Mouse (Mus musculus) retina, postnatal 1 day (tissue): Measurements from ENCODE around the gene Rho.

Experiments
- DNase-seq: peaks from one replicate; pipeline ENCODE4 v3.0.0-alpha.2; 2012

Gene Rho

DNA sequence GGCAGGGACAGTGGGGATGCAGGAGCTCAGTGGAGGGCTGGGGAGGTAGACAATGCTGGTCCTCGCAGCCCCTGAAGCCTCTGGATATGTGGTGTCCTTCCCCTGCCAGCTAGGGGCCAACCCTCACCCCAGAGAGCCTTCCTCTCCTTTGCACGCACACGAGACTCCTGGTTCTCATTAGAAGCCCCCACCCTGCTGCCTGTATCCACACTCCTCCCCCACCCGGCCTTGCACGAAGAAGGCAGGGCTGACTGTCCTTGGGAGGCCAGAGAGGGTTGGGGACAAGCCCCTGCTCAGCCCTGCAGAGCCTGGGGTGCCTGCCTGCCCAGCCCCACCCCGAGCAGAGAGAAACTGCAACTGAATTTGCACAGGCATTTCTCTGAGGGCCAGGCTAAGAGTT is 26.1 kb downstream of the Rho start:
- no peak for DNase-seq

DNA sequence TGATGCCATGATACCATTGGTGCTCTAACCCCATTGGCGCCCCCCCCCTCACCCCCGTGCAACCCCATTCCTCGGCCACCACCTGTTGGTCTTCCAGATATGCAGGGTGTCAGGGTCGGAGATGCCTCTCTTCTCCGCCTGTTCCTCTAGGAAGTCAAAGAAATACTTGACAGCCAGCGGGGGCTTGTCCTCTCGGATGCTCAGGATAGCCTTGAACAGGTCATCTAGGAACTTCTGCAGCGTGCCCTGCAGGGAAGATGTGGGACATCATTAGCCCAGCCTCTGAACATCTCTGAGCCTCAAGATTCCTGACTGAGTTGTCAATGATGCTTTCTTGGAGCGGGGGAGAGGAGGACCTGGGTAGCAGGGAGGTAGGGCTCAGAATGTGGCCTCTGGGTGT is 26.9 kb downstream of the Rho start:
- no peak for DNase-seq

DNA sequence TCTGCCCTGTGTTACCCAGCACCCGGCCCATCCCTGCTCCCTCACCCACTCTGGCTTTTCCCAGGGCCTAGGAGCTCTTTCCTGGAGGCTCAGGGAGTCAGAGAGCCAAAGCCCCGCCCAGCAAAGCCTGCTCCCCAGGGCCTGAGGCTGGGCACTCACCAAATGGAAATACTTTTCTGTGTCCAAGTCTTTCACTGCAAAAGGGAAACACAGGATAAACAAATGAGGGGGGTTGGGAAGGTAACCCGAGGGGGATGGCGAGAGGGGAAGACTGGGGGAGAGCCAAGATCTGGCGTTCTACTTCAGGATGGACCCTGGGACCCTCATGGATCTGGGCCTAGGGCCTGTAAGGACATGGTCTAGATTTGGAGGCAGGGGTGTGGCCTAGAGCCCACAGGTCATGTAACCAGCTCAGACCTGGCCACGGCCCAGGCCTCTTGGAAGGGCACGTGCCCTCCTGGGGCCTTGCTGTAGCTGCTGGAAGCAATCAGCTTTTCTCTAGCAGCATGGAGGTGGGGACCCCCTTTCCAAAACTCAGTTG is 27.7 kb downstream of the Rho start:
- no peak for DNase-seq

DNA sequence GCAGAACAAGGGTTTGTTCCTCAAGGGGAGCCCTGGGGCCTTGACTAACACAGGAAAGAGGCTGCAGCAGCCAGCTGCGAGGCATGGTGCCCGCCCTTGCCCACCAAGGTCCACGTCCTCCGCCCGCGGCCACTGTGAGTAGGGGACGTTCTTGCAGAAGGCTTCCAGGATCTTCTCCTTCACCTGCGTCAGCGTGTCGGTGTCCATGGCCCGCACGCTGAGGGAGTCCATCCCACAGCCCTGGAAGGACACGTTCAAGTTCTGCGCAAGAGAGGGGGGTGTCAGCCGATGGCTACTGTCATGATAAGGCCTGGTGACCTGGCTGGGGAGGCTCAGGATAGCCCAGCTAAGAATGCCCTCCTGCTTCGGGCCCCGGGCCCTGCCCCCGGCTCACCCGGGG is 28.8 kb downstream of the Rho start:
- no peak for DNase-seq

DNA sequence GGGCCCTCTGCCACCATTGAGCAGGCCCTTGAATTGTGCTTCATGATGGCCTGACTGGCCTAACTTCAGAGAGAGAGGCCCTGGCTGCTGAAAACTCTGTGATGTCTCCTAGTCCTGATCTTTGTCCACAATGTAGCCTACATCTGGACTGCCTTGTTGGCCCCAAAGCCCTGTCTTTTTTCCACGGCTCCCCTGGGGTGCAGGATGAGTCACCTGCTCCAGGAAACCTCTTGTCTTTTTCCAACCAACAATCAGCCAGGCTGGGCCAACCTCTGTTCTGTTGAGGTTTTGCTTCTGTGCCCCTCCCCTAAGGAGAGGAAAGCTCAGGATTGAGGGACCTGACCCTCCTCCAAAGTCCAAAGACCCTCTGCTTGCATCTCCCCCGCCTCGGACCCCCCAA is 30.2 kb downstream of the Rho start:
- no peak for DNase-seq

DNA sequence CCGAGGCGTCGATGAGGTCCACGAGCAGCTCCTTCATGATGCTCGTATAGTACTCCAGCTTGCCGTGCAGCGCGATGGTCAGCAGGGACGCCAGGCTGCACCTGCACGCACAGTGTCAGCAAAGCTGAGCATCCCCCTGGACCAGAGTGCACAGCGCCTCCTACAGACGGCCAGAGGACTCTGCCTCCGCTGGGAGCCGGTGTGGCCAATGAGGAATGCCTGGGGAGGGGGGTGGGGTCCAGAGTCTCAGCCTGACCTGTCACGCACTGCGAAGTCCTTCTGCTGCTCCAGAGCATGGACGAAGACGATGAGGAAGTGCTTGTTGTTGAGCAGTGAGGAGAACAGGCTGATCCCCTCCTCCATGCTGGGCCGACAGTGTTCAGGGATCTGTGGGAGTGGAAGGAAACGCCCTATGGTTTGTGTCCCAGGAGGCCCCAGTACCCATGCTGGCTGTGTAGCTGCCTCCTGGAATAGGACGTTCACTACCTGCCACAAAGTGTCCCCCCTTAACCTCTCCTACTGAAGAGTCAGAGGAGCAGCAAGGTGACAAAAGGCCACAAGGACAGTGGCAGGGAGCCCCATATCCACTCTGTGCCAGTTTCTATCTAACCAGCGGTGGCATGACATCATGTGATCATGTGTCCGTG is 31.0 kb downstream of the Rho start:
- DNase-seq: peak; percentile 48

DNA sequence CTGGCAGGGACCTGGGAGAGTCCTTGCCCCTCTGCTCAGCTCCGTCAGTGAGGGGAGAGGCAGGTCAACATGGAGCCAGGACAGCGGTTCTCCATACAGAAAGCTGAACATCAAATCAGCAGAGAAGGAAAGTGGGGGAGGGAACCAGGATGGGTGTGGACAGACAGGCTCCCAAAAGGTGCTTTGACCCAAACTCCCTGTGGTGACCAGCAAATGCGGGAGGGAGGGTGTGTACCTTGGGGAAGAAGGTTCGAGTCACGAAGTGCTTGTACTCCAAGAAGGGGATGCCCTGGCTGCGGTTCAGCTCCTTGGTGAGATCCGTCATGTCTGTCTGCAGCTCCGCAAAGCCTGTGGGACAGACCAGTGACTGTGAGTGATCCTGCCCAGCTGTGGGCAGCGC is 32.1 kb downstream of the Rho start:
- no peak for DNase-seq

DNA sequence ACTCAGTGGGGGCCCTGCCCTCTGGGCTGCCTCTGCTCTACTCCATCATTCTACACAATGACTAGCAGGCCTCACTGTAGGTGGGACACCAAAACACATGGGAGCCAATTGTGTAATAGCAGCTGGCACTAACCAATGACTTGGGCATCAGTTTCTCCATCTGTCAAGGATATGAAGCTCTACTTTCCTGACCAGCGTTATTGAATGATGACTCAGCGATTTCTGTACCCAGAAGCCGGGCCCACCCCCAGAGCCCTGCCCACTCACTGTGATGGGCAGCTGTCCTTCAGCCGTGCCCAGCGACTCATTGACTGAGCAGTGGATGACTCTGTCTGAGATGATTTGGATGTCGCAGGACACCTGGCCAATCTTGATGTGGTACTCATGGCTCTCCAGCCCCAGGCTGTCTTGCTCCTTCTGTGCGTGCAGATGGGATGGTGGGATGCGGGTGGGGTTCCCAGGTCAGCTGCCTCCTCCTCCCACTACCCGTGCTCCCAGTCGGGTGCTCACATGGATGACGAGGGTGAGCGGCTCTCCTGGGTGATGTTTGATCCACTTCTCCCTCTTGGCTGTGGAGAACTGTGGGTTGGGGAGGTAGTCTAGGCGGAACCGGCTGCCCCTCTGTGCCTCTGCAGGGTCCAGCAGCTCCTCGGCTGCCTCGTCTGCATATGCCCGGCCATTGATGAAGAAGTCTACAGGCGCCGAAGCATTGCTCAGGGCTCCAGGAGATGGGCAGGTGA is 34.8 kb downstream of the Rho start:
- no peak for DNase-seq

DNA sequence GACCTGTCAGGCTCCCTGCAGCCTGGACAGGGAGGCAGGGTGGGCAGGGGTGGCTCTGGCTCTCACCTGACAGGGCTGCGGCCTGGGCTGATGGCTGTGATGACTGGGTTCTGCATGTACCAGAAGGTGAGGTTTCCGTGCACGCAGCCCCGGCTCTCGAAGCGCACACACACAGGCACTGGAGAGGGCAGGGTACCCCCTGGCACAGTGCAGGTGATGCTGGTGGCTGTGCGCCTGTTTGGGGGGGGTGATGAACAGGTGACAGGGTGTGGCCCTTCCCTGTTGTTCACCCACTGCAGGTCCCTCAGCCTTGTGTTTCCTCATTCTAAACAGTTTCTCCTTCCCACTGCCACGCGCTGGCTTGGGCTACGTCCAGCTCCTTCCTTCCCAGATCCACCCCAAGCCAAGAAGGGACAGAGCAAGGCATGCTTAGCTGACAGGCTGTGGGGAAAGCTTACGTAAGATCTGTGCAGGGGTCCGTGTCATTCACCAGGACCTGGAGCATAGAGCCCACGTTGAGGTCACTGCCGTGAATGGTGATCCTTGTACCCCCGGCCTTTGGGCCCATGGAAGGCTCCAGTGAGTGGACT is 35.8 kb downstream of the Rho start:
- no peak for DNase-seq

DNA sequence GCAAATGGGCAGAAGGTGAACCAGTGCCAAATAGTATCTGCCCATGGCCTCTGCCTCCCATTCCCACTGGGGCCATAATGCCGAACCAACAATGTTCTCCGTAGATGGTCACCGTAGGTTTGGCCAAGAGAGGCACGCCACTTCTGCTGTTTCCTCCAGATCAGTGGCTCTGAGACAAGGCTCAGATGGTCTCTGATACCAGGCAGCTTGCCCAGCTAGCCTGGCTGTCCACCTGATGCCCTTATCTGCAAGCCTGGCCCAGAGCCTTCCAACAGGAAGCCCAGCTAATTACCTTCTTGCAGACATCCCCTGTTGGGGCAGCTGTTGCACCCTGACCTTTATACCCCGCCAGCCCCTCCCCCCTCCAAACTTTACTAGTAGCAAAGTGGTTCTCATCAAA is 36.5 kb downstream of the Rho start:
- no peak for DNase-seq

DNA sequence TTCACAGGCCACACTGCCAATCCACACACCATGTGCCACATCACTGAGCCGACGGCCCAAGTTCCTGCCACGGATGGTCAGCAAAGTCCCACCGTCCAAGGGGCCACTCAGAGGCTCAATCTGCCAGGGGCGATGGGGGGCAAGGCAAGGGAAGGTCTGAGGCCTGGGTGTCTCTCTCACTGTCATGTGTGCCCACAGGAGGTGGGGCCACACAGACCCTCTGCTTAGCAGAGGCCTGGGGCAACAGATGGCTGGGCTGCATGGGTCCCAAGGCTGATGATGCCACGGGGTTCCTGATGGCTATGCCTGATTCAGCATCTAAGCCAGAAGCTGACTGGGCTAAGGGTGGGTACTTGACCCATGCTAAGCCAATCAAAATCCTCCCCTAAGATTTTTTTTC is 37.2 kb downstream of the Rho start:
- peak; percentile 80 for DNase-seq

DNA sequence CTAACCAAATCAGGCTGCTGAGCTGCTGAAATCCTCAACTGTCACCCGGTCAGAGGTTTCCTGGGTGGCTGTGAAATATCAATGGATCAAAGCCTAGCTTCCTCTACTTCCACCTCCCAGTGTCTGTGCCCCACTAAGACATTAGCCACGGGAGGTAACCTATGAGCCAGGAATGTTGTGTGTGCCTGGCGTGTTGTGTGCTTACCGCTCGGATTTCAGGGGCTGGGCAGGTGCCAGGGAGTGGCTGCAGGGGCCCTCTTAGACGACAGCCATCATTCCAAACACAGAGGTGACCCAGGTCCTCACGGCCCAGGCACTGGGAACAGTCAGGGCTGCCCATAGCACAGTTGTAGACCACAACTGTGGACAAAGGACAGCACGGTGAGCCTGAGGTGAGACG is 37.6 kb downstream of the Rho start:
- no peak for DNase-seq

DNA sequence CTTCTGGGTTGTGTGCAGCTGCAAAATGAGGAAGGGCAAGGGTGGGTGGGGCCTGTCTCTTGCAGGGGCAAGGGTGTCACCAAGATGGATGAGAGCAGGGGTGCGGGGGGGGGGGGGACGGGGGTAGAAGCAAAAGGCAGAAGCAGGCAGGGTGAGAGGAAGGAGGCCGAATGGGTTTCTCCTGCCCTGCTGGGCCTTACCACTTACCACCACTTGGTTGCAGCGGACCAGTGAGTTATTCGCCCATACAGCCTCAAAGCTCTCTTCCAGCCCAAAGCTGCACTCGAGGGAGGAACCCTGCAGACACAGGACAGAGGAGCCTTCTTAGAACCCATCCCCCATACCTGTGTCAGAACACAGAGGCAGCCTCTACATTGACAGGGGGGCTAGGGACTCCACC is 38.4 kb downstream of the Rho start:
- no peak for DNase-seq

DNA sequence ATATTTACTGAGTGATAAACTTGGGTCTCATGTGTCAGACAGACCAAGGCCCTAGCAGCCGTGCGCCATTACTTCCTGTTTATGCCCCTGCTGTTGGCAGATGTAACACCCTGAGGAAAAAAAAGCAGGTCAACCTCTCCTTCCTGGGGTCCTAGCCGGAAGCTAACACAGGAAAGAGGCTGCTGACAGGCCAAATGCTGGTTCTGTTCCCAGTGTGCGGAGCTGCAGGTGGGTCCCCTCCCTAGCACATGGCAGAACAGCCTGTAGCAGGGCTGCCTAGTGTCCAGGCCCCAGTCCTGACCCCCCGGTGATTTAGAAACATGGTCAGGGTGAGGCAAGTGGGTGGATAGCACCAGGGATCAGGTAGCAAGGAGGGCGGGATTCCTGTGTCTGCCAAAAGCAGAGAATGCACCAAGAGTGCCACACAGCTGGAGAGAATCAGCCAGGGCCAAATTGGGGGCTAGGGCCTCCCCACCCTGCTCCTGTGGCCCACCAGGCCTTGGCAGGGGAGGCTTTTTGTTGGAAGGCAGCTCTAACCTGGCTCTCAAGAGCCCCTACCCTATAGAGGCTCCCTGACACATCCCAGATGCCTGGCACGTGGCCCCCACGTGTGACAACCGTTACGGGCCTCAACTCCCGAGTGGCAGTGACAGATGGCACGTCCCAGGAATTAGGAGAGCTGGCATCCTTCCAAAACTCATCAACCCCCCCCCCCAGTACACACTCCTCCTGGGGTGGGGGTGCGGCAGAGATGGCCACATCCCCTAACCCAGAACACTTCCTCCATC is 39.9 kb downstream of the Rho start:
- peak; percentile 75 for DNase-seq

DNA sequence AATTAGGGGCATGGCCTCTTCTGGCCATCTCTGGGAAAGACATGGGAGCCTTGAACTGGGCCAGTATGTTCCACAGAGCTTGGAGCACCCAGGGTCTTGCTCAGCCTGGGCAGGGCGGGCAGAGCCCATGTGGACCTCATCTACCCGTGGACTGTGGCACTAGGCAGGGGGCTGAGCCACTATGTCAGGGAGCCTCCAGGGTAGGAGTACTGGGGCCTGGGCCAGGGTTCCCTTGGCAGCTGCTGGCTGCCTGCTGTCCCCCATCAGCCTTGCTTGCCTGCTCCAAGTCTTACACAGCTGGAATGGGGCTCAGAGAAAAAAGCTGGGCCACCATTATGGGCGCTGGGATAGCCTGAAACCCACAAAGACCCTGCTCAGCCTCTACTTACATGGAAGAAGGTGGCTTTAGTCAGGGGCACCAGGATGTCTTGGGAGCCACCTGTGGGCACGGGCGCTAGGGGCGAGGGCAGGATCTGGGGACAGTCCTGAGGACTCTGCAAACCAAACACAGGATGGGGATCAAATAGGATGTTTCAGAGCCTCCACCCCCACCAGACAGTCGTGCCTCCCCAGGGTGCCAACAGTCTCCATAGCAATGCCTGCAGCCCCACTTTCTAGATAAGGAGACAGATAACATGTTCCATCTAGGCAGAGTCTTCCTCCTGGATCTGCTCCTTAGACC is 40.7 kb downstream of the Rho start:
- no peak for DNase-seq

DNA sequence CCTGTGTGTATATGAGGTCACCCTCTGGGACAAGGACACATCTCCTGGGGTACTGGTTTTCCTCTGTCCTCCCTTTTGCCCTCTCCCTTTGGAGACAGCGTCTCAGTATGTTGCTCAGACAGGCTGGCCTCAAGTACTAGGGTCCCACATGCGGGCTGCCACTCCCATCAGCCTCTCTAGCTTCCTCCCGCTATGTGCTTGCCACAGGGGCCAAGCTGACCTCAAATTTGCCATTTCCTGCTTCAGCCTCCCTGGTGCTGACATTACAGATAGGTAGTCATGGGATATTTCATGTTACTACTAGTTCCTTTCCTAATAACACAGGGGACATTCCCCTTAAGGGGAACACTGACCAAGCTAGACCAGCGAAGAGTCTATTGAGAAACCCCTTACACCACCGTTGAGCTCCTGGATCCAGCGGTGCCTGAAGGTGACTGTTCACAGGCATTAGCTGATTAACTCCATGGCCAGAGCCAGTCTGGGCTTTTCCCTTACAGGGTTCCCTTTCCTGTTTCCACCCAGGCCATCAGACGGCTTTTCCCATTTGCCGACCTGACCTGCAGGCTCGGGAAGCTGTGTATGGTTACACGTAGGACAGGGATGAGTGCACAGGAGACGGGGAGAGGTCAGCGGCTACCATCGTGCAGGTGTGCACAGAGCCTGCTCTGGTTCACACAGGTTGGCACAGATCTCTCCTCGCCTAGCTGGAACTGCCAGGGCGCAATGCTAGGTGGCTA is 41.8 kb downstream of the Rho start:
- no peak for DNase-seq

DNA sequence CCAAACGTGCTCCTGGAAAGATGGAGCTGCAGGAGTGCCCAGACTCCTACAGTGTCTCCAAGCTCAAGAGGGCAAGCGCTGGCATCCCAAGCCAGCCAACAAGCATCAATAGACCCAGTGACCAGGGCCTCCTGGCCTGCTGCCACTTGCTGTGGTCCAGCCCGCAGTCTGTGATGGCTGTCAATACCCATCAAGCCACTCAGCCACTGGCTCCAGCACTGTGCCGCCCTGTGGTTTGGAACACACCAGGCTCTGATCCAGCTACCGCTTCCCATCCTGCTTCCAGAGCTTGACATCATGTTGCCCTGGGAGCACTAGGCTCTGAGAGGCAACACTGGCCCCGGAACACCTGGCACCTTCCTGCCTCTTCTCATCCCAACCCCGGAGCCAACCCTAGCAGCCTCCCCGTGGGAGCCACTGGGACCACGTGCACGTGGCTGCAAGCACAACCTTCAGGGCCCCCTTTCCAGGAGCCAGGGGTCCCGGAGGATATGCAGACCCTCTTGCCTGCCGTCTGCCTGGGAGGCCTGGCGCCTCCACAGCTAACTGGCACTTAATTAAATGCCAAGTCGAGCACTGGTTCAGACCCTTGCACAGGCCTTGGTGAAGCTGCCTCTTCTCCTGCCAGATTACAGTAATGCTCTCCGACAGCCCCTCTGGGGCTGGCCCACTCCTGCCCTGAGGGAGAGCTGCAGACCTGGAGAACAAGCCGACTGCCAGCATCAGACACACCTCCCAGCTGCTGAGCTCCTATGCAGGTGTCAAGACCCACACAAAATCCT is 42.5 kb downstream of the Rho start:
- DNase-seq: peak; percentile 47

DNA sequence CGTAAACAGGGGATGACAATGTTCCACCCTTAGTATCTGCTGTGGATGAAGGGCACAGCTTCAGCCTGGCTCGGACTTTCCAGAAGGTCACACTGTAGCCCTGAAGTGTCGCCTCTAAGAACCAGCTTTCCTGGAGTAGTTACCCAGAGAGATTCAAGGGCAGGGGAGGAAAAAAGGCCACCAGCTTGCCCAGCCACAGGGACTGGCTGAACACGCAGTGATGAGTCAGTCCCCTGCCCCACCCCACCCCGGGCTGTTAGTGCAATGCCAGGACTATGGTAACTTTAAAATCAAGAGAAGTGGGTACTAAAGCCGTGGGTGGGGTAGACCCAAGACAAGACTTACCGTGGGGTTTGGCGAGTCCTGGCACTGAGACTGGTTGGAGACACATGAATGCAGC is 44.1 kb downstream of the Rho start:
- no peak for DNase-seq

DNA sequence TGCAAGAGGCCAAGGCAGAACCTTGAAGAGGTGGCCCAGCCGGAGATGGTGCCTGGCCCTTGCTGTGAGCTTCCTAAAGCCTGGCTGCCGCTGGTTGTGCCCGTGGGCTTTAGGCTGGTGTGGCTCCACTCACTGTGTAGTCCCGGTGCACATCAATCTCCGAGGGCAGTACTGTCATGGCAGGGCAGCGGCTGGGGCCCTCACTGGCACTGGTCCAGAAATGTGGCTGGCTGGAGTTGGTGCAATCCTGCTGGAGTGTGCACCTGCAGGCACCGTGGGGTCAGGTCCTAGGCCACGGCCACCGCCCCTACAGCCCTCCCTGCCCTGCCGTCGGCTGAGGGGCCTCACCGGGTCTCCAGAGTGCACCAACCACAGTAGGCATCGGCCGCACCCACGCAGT is 46.3 kb downstream of the Rho start:
- no peak for DNase-seq

DNA sequence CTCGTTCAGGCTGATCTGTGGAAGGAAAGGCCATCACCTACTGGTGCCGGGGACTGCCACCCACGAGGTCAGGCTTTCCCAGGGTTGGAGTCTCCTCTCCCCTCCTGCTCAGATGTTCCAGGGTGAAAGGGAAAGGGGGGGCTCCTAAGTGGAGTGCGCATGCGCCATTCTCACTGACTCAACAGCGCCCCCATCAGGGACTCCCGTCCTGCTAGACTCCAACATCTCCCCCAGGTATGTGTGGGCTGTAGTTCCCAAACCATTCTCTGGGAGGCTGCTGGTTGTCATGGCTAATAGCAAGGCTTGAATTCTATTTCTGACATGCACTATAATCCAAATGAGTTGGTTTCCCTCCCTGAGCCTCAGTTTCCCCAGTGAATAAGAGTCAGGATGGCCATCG is 47.0 kb downstream of the Rho start:
- no peak for DNase-seq

DNA sequence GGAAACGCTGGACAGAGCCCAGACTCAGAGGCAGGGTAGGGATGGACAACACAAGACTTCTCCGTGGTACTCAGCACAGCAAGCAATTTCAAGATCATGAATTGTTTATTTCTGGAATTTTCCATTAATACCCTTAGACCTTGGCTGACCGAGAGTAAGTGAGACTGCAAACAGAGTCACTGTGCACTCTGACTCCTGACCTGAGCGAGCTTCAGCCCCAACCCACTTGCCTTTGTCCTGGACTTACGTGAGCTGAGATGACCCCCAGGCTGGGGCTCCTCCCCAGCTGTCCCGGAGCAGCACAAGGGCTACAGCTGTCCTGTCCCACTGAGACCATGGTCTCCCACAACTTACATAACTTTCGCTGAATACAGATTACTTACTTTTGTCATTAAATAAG is 51.3 kb downstream of the Rho start:
- no peak for DNase-seq
